Mouse (Mus musculus): ENCODE results near the gene Rbm26.

The Rbm26 gene

GRCm38 (mm10) chr14:105096221-105096620 lies 80.9 kb downstream of the Rbm26 start:
- in situ Hi-C loops (cut with MboI, MseI), result loop anchor here (10.0 to 25.0 kb wide), 2 partner anchors 609 to 1051 kb away; no protein-coding TSS in a partner anchor

GRCm38 (mm10) chr14:105087001-105087400 lies 90.1 kb downstream of the Rbm26 start:
- in situ Hi-C loops (cut with MboI, MseI), result loop anchor here in 1 of 2 experiments (25.0 kb wide), 1 partner anchor 600 kb away; no protein-coding TSS in a partner anchor

GRCm38 (mm10) chr14:105085332-105085993 lies 91.7 kb downstream of the Rbm26 start:
- in situ Hi-C loops (cut with MboI, MseI), result loop anchor here in 1 of 2 experiments (25.0 kb wide), 1 partner anchor 598 kb away; no protein-coding TSS in a partner anchor

GRCm38 (mm10) chr14:105084757-105085330 lies 92.3 kb downstream of the Rbm26 start:
- in situ Hi-C loops (cut with MboI, MseI), result loop anchor here in 1 of 2 experiments (25.0 kb wide), 1 partner anchor 598 kb away; no protein-coding TSS in a partner anchor

- in situ Hi-C loops (cut with MboI, MseI), result loop anchor here in 1 of 2 experiments (25.0 kb wide), 1 partner anchor 597 kb away; no protein-coding TSS in a partner anchor
Measured at GRCm38 (mm10) chr14:105084106-105084505, 93.0 kb downstream of the Rbm26 start.

GRCm38 (mm10) chr14:105074776-105075175 lies 102.4 kb downstream of the Rbm26 start:
- in situ Hi-C loops (cut with MboI, MseI), result loop anchor here in 1 of 2 experiments (25.0 kb wide), 2 partner anchors 587 to 1037 kb away; no protein-coding TSS in a partner anchor

- in situ Hi-C loops (cut with MboI, MseI), result loop anchor here in 1 of 2 experiments (25.0 kb wide), 1 partner anchor 1037 kb away; no protein-coding TSS in a partner anchor
Measured at GRCm38 (mm10) chr14:105074376-105074775, 102.8 kb downstream of the Rbm26 start.

GRCm38 (mm10) chr14:105071010-105071509 lies 106.1 kb downstream of the Rbm26 start:
- in situ Hi-C loops (cut with MboI, MseI), result loop anchor here in 1 of 2 experiments (25.0 kb wide), 1 partner anchor 1034 kb away; no protein-coding TSS in a partner anchor

- in situ Hi-C loops (cut with MboI, MseI), result loop anchor here in 1 of 2 experiments (25.0 kb wide), 1 partner anchor 1033 kb away; no protein-coding TSS in a partner anchor
Measured at GRCm38 (mm10) chr14:105070258-105071009, 106.7 kb downstream of the Rbm26 start.

- in situ Hi-C loops (cut with MboI, MseI), result loop anchor here in 1 of 2 experiments (25.0 kb wide), 1 partner anchor 1031 kb away; no protein-coding TSS in a partner anchor
Measured at GRCm38 (mm10) chr14:105068060-105068459, 109.1 kb downstream of the Rbm26 start.

GRCm38 (mm10) chr14:105064243-105064642 lies 112.9 kb downstream of the Rbm26 start:
- in situ Hi-C loops (cut with MboI, MseI), result loop anchor here in 1 of 2 experiments (25.0 kb wide), 1 partner anchor 1027 kb away; no protein-coding TSS in a partner anchor

- in situ Hi-C loops (cut with MboI, MseI), result loop anchor here in 1 of 2 experiments (25.0 kb wide), 1 partner anchor 1024 kb away; no protein-coding TSS in a partner anchor
Measured at GRCm38 (mm10) chr14:105061230-105061629, 115.9 kb downstream of the Rbm26 start.

GRCm38 (mm10) chr14:105057934-105058333 lies 119.2 kb downstream of the Rbm26 start:
- in situ Hi-C loops (cut with MboI, MseI), result loop anchor here in 1 of 2 experiments (25.0 kb wide), 1 partner anchor 1021 kb away; no protein-coding TSS in a partner anchor
